ENCODE assay signal across 8 mouse cellular contexts in genomic region chr12:57776290-57776997, GRCm38 (mm10).
A peak's percentile ranks its signal among the peaks of the same experiment; 100 is the strongest.
DNase-seq lines count a peak whose midpoint lies in the region; ATAC-seq lines count a peak whose summit lies in the region.

No protein-coding gene starts in this region.

- H3K27me3 ChIP-seq in intestine, embryonic 15.5 days (replicated peaks), result no peaks in the 10 kb centered on the region
- H3K27me3 ChIP-seq in intestine, embryonic 16.5 days (replicated peaks; ENCODE audit: control insufficient read depth, insufficient read depth, low read length), result no peaks in the 10 kb centered on the region
- H3K27me3 ChIP-seq in hindbrain, embryonic 15.5 days, result no peaks in the 10 kb centered on the region
- no peaks in the 10 kb centered on the region for H3K27me3 ChIP-seq in neural tube, embryonic 12.5 days (replicated peaks)

- no peak for ATAC-seq in intestine, embryonic 15.5 days
- ATAC-seq in intestine, embryonic 16.5 days, result no peak
- 0 out of 2 replicates have a peak, but pooled peaks have one; percentile 19 for ATAC-seq in hindbrain, embryonic 15.5 days (ENCODE audit: low FRiP score, low read depth)
- 0 out of 2 replicates have a peak, but pooled peaks have one; percentile 37 for ATAC-seq in neural tube, embryonic 12.5 days (ENCODE audit: low FRiP score, low read depth)

- no peaks in the 10 kb centered on the region for H3K4me1 ChIP-seq in intestine, embryonic 15.5 days (replicated peaks)
- no peaks in the 10 kb centered on the region for H3K4me1 ChIP-seq in intestine, embryonic 16.5 days (ENCODE audit: control insufficient read depth, insufficient read depth, low read length)
- H3K4me1 ChIP-seq in hindbrain, embryonic 15.5 days (replicated peaks), result peaks cover 9% of the 10 kb centered on the region
- H3K4me1 ChIP-seq in neural tube, embryonic 12.5 days, result no peaks in the 10 kb centered on the region; the same call in 1 of the 2 replicates

- DNase-seq in embryo, embryonic 11.5 days (ENCODE audit: low read depth, low spot score), result peak; percentile 16
- no peak for DNase-seq in gastrocnemius, adult 8-10 months (ENCODE audit: low spot score in 2 of 2)
- no peak for DNase-seq in spleen, adult 12 weeks (ENCODE audit: low spot score)
- no peak for DNase-seq in cerebellum, adult 18-20 months

- no peaks in the 10 kb centered on the region for H3K36me3 ChIP-seq in intestine, embryonic 15.5 days
- H3K36me3 ChIP-seq in intestine, embryonic 16.5 days (ENCODE audit: control insufficient read depth, insufficient read depth, low read length), result no peaks in the 10 kb centered on the region
- H3K36me3 ChIP-seq in hindbrain, embryonic 15.5 days, result no peaks in the 10 kb centered on the region
- no peaks in the 10 kb centered on the region for H3K36me3 ChIP-seq in neural tube, embryonic 12.5 days

- H3K9me3 ChIP-seq in intestine, embryonic 15.5 days, result no peaks in the 10 kb centered on the region
- H3K9me3 ChIP-seq in intestine, embryonic 16.5 days (ENCODE audit: control insufficient read depth, low read length), result no peaks in the 10 kb centered on the region
- H3K9me3 ChIP-seq in hindbrain, embryonic 15.5 days, result no peaks in the 10 kb centered on the region
- H3K9me3 ChIP-seq in neural tube, embryonic 12.5 days, result no peaks in the 10 kb centered on the region

- 0 out of 2 replicates have a peak overlapping the region, but pooled peaks have one; percentile 19 for H3K4me2 ChIP-seq in intestine, embryonic 15.5 days (replicated peaks)
- H3K4me2 ChIP-seq in intestine, embryonic 16.5 days (ENCODE audit: low read depth, low read length), result no peak overlapping the region
- peak overlapping the region; percentile 40 for H3K4me2 ChIP-seq in hindbrain, embryonic 15.5 days
- H3K4me2 ChIP-seq in neural tube, embryonic 12.5 days (replicated peaks), result peak overlapping the region; percentile 27; the same call in 1 of the 2 replicates

- no peak overlapping the region for H3K4me3 ChIP-seq in intestine, embryonic 15.5 days (replicated peaks)
- no peak overlapping the region for H3K4me3 ChIP-seq in intestine, embryonic 16.5 days (ENCODE audit: low read length)
- no peak overlapping the region for H3K4me3 ChIP-seq in hindbrain, embryonic 15.5 days
- H3K4me3 ChIP-seq in neural tube, embryonic 12.5 days, result no peak overlapping the region

- WGBS in intestine, embryonic 15.5 days, result 15% methylated on average over 12 of the region's 12 CpGs
- 11% methylated on average over 12 of the region's 12 CpGs for WGBS in intestine, embryonic 16.5 days
- 9% methylated on average over 12 of the region's 12 CpGs for WGBS in hindbrain, embryonic 15.5 days
- WGBS in neural tube, embryonic 12.5 days, result 11% methylated on average over 12 of the region's 12 CpGs

- no peak overlapping the region for H3K27ac ChIP-seq in intestine, embryonic 15.5 days
- H3K27ac ChIP-seq in intestine, embryonic 16.5 days (ENCODE audit: low read length), result no peak overlapping the region
- H3K27ac ChIP-seq in hindbrain, embryonic 15.5 days (replicated peaks), result no peak overlapping the region
- H3K27ac ChIP-seq in neural tube, embryonic 12.5 days, result no peak overlapping the region

- no peak overlapping the region for H3K9ac ChIP-seq in intestine, embryonic 15.5 days
- H3K9ac ChIP-seq in intestine, embryonic 16.5 days (ENCODE audit: low read depth, low read length), result no peak overlapping the region
- no peak overlapping the region for H3K9ac ChIP-seq in hindbrain, embryonic 15.5 days
- no peak overlapping the region for H3K9ac ChIP-seq in neural tube, embryonic 12.5 days

Comparison
In these comparisons a context has a peak if more than half of its experiments do, and no peak if none do; other contexts are left out.
1. ATAC-seq: peak in hindbrain, embryonic 15.5 days (single experiment) and neural tube, embryonic 12.5 days (single experiment); none in intestine, embryonic 15.5 days (single experiment) and intestine, embryonic 16.5 days (single experiment).